In the genomic region with DNA sequence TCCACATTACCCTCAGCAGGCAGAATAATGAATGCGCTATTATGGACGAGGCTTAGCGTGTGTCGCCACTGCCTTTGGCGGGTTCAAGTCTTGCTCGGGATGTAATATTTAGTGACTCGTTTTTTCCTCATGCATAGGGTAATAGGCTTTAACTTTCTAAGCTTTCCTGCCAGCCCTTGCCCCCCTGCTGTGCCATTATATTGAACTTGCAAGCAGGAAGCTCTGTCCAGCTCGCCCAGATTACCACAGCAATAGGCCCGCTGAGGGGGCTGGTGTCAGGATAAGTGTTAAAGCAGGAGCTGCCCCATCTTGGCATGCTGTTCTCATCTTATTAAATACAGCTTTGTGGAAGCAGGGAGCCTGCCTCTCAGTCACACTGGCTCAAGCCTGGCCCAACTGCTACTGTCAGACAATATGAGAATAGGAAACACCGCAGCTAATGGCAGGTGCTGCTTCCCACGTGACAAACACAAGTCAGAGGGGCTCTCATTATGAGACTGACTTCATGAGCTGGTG, we compare ENCODE assay signal across 13 mouse cellular contexts.
DNase-seq lines count a peak whose midpoint lies in the region; ATAC-seq lines count a peak whose summit lies in the region.
"Had no signal": no experiment of that assay in that cellular context is flagged by ENCODE, and none has a peak within 500 bp of the region (broad histone marks: within the 10 kb centered on the region; RNA-seq: fewer than 3 reads in every experiment).

No protein-coding gene starts in this region.

- no peaks in the 10 kb centered on the region for H3K27me3 ChIP-seq in forebrain, embryonic 14.5 days (replicated peaks; ENCODE audit: control insufficient read depth, insufficient read depth, low read length)
- peaks cover 48% of the 10 kb centered on the region for H3K27me3 ChIP-seq in midbrain, embryonic 10.5 days (ENCODE audit: low read depth, poor library complexity, severe bottlenecking)
- H3K27me3 ChIP-seq in intestine, embryonic 15.5 days (replicated peaks) = no peaks in the 10 kb centered on the region

- H3K4me2 ChIP-seq in forebrain, embryonic 14.5 days (ENCODE audit: low read length) = no peak overlapping the region
- H3K4me2 ChIP-seq in intestine, embryonic 15.5 days (replicated peaks) = no peak overlapping the region
- H3K4me2 ChIP-seq: embryonic facial prominence, embryonic 13.5 days had no signal

- H3K36me3 ChIP-seq in forebrain, embryonic 14.5 days (ENCODE audit: control insufficient read depth, insufficient read depth, low read length) = no peaks in the 10 kb centered on the region
- no peaks in the 10 kb centered on the region for H3K36me3 ChIP-seq in midbrain, embryonic 10.5 days
- no peaks in the 10 kb centered on the region for H3K36me3 ChIP-seq in intestine, embryonic 15.5 days
- H3K36me3 ChIP-seq: embryonic facial prominence, embryonic 13.5 days; G1E had no signal

- no peaks in the 10 kb centered on the region for H3K9me3 ChIP-seq in forebrain, embryonic 14.5 days (replicated peaks; ENCODE audit: control insufficient read depth, low read length)
- no peaks in the 10 kb centered on the region for H3K9me3 ChIP-seq in midbrain, embryonic 10.5 days (replicated peaks)
- no peaks in the 10 kb centered on the region for H3K9me3 ChIP-seq in intestine, embryonic 15.5 days
- H3K9me3 ChIP-seq: embryonic facial prominence, embryonic 13.5 days had no signal

- peaks cover 14% of the 10 kb centered on the region; the same call in 1 of the 2 replicates for H3K4me1 ChIP-seq in forebrain, embryonic 14.5 days (ENCODE audit: control insufficient read depth, insufficient read depth, low read length)
- peaks cover 20% of the 10 kb centered on the region for H3K4me1 ChIP-seq in midbrain, embryonic 10.5 days
- H3K4me1 ChIP-seq in intestine, embryonic 15.5 days (replicated peaks) = no peaks in the 10 kb centered on the region
- H3K4me1 ChIP-seq: embryonic facial prominence, embryonic 13.5 days had no signal

- peak; percentile 6 for DNase-seq in testis, postnatal 14 days (ENCODE audit: low spot score)
- no peak for DNase-seq in testis, postnatal 10 days (ENCODE audit: low spot score)
- DNase-seq in forebrain, embryonic 14.5 days (ENCODE audit: low spot score) = peak; percentile 96
- DNase-seq in midbrain, embryonic 10.5 days (ENCODE audit: low spot score) = peak; percentile 78
- DNase-seq in adrenal gland, adult 2 months = no peak
- no peak for DNase-seq in thymus, postnatal 4 days
- DNase-seq: kidney, adult 11 months; lung, postnatal 4 days; right cerebral cortex, adult 18-20 months had no signal

- under 1% methylated on average over 11 of the region's 11 CpGs for WGBS in forebrain, embryonic 14.5 days
- WGBS in midbrain, embryonic 10.5 days = 7% methylated on average over 11 of the region's 11 CpGs
- WGBS in intestine, embryonic 15.5 days = 31% methylated on average over 11 of the region's 11 CpGs

- no peak overlapping the region for H3K4me3 ChIP-seq in forebrain, embryonic 14.5 days (ENCODE audit: low read depth, low read length)
- H3K4me3 ChIP-seq in midbrain, embryonic 10.5 days = peak overlapping the region; percentile 23; the same call in 1 of the 2 replicates
- no peak overlapping the region for H3K4me3 ChIP-seq in intestine, embryonic 15.5 days (replicated peaks)
- H3K4me3 ChIP-seq: embryonic facial prominence, embryonic 13.5 days had no signal

- H3K27ac ChIP-seq in forebrain, embryonic 14.5 days (ENCODE audit: low read depth, low read length) = peak overlapping the region; percentile 72; the same call in 1 of the 2 replicates
- H3K27ac ChIP-seq in midbrain, embryonic 10.5 days (replicated peaks) = no peak overlapping the region
- H3K27ac ChIP-seq in intestine, embryonic 15.5 days = no peak overlapping the region
- H3K27ac ChIP-seq: embryonic facial prominence, embryonic 13.5 days had no signal

- H3K9ac ChIP-seq in forebrain, embryonic 14.5 days (ENCODE audit: low read length) = no peak overlapping the region
- H3K9ac ChIP-seq in intestine, embryonic 15.5 days = no peak overlapping the region
- H3K9ac ChIP-seq: embryonic facial prominence, embryonic 13.5 days had no signal

- peak; percentile 93 for ATAC-seq in forebrain, embryonic 14.5 days
- no peak for ATAC-seq in intestine, embryonic 15.5 days
- no peak for ATAC-seq in erythroblast, adult 5-6 weeks (replicated peaks; ENCODE audit: low FRiP score, poor library complexity, severe bottlenecking)

Comparison
In these comparisons a context has a peak if more than half of its experiments do, and no peak if none do; other contexts are left out.
1. DNase-seq: peak in testis, postnatal 14 days (single experiment), forebrain, embryonic 14.5 days (single experiment) and midbrain, embryonic 10.5 days (single experiment); none in testis, postnatal 10 days (single experiment), adrenal gland, adult 2 months (single experiment) and thymus, postnatal 4 days (single experiment).